Comparison of ENCODE assay signal across 23 mouse cellular contexts in genomic region chr8:81345170-81345697, GRCm38 (mm10). TPM values are rescaled to one million over a fixed set of nuclear protein-coding genes. Genes with fewer than 3 reads are reported as not detected.
DNase-seq lines count a peak whose midpoint lies in the region; ATAC-seq and TF ChIP-seq lines count a peak whose summit lies in the region.
"Had no signal": no experiment of that assay in that cellular context is flagged by ENCODE, and none has a peak within 500 bp of the region (broad histone marks: within the 10 kb centered on the region; RNA-seq: fewer than 3 reads in every experiment).

No protein-coding gene starts in this region.

- peak overlapping the region; percentile 97 for H3K4me2 ChIP-seq in hindbrain, embryonic 14.5 days (replicated peaks)
- peak overlapping the region; percentile 27 for H3K4me2 ChIP-seq in midbrain, embryonic 15.5 days
- H3K4me2 ChIP-seq in neural tube, embryonic 15.5 days, result peak overlapping the region; percentile 94; the same call in 1 of the 2 replicates
- H3K4me2 ChIP-seq: embryonic facial prominence, embryonic 15.5 days; heart, embryonic 15.5 days; intestine, embryonic 15.5 days; midbrain, embryonic 12.5 days; stomach, embryonic 15.5 days had no signal

- no peak for TF ChIP-seq RAD21 in MEL (IDR thresholded peaks at IDR 0.05; ENCODE audit: low read depth, low read length)

- no peak for TF ChIP-seq POLR2A in MEL (IDR thresholded peaks at IDR 0.05; ENCODE audit: control insufficient read depth in 1 of 2, insufficient read depth in 1 of 2, low read depth in 1 of 2, low read length in 2 of 2, poor library complexity in 1 of 2)

- H3K79me2 ChIP-seq in MEL (ENCODE audit: control insufficient read depth, insufficient read depth, low read length, poor library complexity), result no peaks in the 10 kb centered on the region

- no peaks in the 10 kb centered on the region for H3K36me3 ChIP-seq in hindbrain, embryonic 14.5 days (replicated peaks; ENCODE audit: control insufficient read depth, insufficient read depth)
- no peaks in the 10 kb centered on the region for H3K36me3 ChIP-seq in hindbrain, embryonic 10.5 days
- H3K36me3 ChIP-seq in midbrain, embryonic 15.5 days (replicated peaks), result no peaks in the 10 kb centered on the region
- no peaks in the 10 kb centered on the region for H3K36me3 ChIP-seq in midbrain, embryonic 10.5 days
- peaks cover 0 to 3% of the 10 kb centered on the region in 2 experiments; a peak in 1 of 4 replicates for H3K36me3 ChIP-seq in MEL (ENCODE audit: control insufficient read depth in 1 of 2, insufficient read depth in 2 of 2, low read length in 2 of 2)
- no peaks in the 10 kb centered on the region for H3K36me3 ChIP-seq in neural tube, embryonic 15.5 days
- H3K36me3 ChIP-seq: embryonic facial prominence, embryonic 15.5 days; heart, embryonic 15.5 days; intestine, embryonic 15.5 days; midbrain, embryonic 12.5 days; stomach, embryonic 15.5 days had no signal

- no peak overlapping the region for H3K4me3 ChIP-seq in hindbrain, embryonic 14.5 days (replicated peaks; ENCODE audit: low read length)
- no peak overlapping the region for H3K4me3 ChIP-seq in hindbrain, embryonic 10.5 days
- H3K4me3 ChIP-seq in midbrain, embryonic 15.5 days, result no peak overlapping the region
- no peak overlapping the region for H3K4me3 ChIP-seq in midbrain, embryonic 10.5 days
- peak overlapping the region; percentile 14 to 40; a peak in 1 of 4 replicates for H3K4me3 ChIP-seq in MEL (ENCODE audit: control insufficient read depth in 1 of 2, insufficient read depth in 1 of 2, low read depth in 2 of 2, low read length in 2 of 2)
- H3K4me3 ChIP-seq in neural tube, embryonic 15.5 days (replicated peaks), result no peak overlapping the region
- H3K4me3 ChIP-seq: embryonic facial prominence, embryonic 15.5 days; heart, embryonic 15.5 days; intestine, embryonic 15.5 days; layer of hippocampus, adult 2 months; midbrain, embryonic 12.5 days; stomach, embryonic 15.5 days had no signal

- no peak for DNase-seq in hindbrain, embryonic 14.5 days (ENCODE audit: low spot score)
- no peak for DNase-seq in hindbrain, embryonic 10.5 days (ENCODE audit: low spot score)
- DNase-seq in midbrain, embryonic 10.5 days (ENCODE audit: low spot score), result no peak
- DNase-seq in MEL (ENCODE audit: low read depth, low spot score), result no peak
- DNase-seq in ovary, postnatal 10 days (ENCODE audit: low spot score), result no peak
- DNase-seq: adrenal gland, postnatal 25 days; cerebellum, adult 8-10 months; heart, postnatal 36 days; kidney, adult 8-10 months; kidney, postnatal 14 days; lung, postnatal 4 days; retina, postnatal 1 day; right cerebral cortex, postnatal 25 days; thymus, postnatal 25 days had no signal

- ATAC-seq in hindbrain, embryonic 14.5 days (ENCODE audit: low FRiP score), result no peak
- no peak for ATAC-seq in midbrain, embryonic 15.5 days (replicated peaks)
- no peak for ATAC-seq in neural tube, embryonic 15.5 days (ENCODE audit: low FRiP score)
- ATAC-seq: forebrain, embryonic 14.5 days; intestine, embryonic 15.5 days had no signal

- no peaks in the 10 kb centered on the region; the same call in 1 of the 2 replicates for H3K4me1 ChIP-seq in hindbrain, embryonic 14.5 days (replicated peaks; ENCODE audit: control insufficient read depth, insufficient read depth, low read length)
- H3K4me1 ChIP-seq in hindbrain, embryonic 10.5 days (replicated peaks), result peaks cover 17% of the 10 kb centered on the region
- H3K4me1 ChIP-seq in midbrain, embryonic 15.5 days, result peaks cover 10% of the 10 kb centered on the region; the same call in 1 of the 2 replicates
- H3K4me1 ChIP-seq in midbrain, embryonic 10.5 days, result peaks cover 17% of the 10 kb centered on the region
- peaks cover 0 to 4% of the 10 kb centered on the region in 2 experiments; a peak in 2 of 4 replicates for H3K4me1 ChIP-seq in MEL (ENCODE audit: control insufficient read depth in 1 of 2, insufficient read depth in 2 of 2, low read length in 2 of 2)
- H3K4me1 ChIP-seq in neural tube, embryonic 15.5 days, result peaks cover 18% of the 10 kb centered on the region

- no peaks in the 10 kb centered on the region for H3K9me3 ChIP-seq in hindbrain, embryonic 14.5 days (ENCODE audit: control insufficient read depth, low read length)
- no peaks in the 10 kb centered on the region for H3K9me3 ChIP-seq in hindbrain, embryonic 10.5 days
- H3K9me3 ChIP-seq in midbrain, embryonic 15.5 days, result no peaks in the 10 kb centered on the region
- no peaks in the 10 kb centered on the region for H3K9me3 ChIP-seq in midbrain, embryonic 10.5 days (replicated peaks)
- H3K9me3 ChIP-seq in MEL (replicated peaks; ENCODE audit: insufficient read depth, low read length), result no peaks in the 10 kb centered on the region
- no peaks in the 10 kb centered on the region for H3K9me3 ChIP-seq in neural tube, embryonic 15.5 days (replicated peaks)
- H3K9me3 ChIP-seq: embryonic facial prominence, embryonic 15.5 days; heart, embryonic 15.5 days; intestine, embryonic 15.5 days; midbrain, embryonic 12.5 days; stomach, embryonic 15.5 days had no signal

- no peak for TF ChIP-seq CTCF in MEL (IDR thresholded peaks at IDR 0.05 in 2 of 3, conservative IDR thresholded peaks at IDR 0.05 in 1 of 3; ENCODE audit: control insufficient read depth in 1 of 3, insufficient read depth in 1 of 3, low read depth in 2 of 3, low read length in 3 of 3, poor library complexity in 1 of 3, severe bottlenecking in 1 of 3)

- H3K27me3 ChIP-seq in hindbrain, embryonic 14.5 days (ENCODE audit: control insufficient read depth, insufficient read depth, low read length), result peaks cover 3% of the 10 kb centered on the region; the same call in 1 of the 2 replicates
- H3K27me3 ChIP-seq in hindbrain, embryonic 10.5 days (ENCODE audit: insufficient read depth, poor library complexity, severe bottlenecking), result peaks cover 19% of the 10 kb centered on the region
- no peaks in the 10 kb centered on the region for H3K27me3 ChIP-seq in midbrain, embryonic 15.5 days (replicated peaks)
- H3K27me3 ChIP-seq in midbrain, embryonic 10.5 days (ENCODE audit: low read depth, poor library complexity, severe bottlenecking), result peaks cover 21% of the 10 kb centered on the region
- no peaks in the 10 kb centered on the region for H3K27me3 ChIP-seq in MEL (ENCODE audit: control insufficient read depth in 1 of 2, insufficient read depth in 2 of 2, low read length in 2 of 2)
- H3K27me3 ChIP-seq in neural tube, embryonic 15.5 days (replicated peaks), result no peaks in the 10 kb centered on the region
- H3K27me3 ChIP-seq: intestine, embryonic 15.5 days; stomach, embryonic 15.5 days had no signal

- WGBS in hindbrain, embryonic 14.5 days, result 91% methylated on average over 2 of the region's 2 CpGs
- 90% methylated on average over 2 of the region's 2 CpGs for WGBS in hindbrain, embryonic 10.5 days
- WGBS in midbrain, embryonic 15.5 days, result 90% methylated on average over 2 of the region's 2 CpGs
- WGBS in midbrain, embryonic 10.5 days, result 88% methylated on average over 2 of the region's 2 CpGs
- WGBS in neural tube, embryonic 15.5 days, result 93% methylated on average over 2 of the region's 2 CpGs

- H3K9ac ChIP-seq in hindbrain, embryonic 14.5 days, result no peak overlapping the region
- H3K9ac ChIP-seq in midbrain, embryonic 15.5 days, result no peak overlapping the region
- no peak overlapping the region for H3K9ac ChIP-seq in MEL (ENCODE audit: control insufficient read depth, low read depth, low read length, poor library complexity, severe bottlenecking)
- H3K9ac ChIP-seq in neural tube, embryonic 15.5 days (replicated peaks), result no peak overlapping the region
- H3K9ac ChIP-seq: embryonic facial prominence, embryonic 15.5 days; heart, embryonic 15.5 days; intestine, embryonic 15.5 days; midbrain, embryonic 12.5 days; stomach, embryonic 15.5 days had no signal

- no peak overlapping the region for H3K27ac ChIP-seq in hindbrain, embryonic 14.5 days
- no peak overlapping the region for H3K27ac ChIP-seq in hindbrain, embryonic 10.5 days
- no peak overlapping the region for H3K27ac ChIP-seq in midbrain, embryonic 15.5 days
- no peak overlapping the region for H3K27ac ChIP-seq in midbrain, embryonic 10.5 days (replicated peaks)
- no peak overlapping the region for H3K27ac ChIP-seq in MEL (ENCODE audit: control insufficient read depth, low read depth, low read length)
- H3K27ac ChIP-seq in neural tube, embryonic 15.5 days (replicated peaks), result no peak overlapping the region
- H3K27ac ChIP-seq: embryonic facial prominence, embryonic 15.5 days; heart, embryonic 15.5 days; intestine, embryonic 15.5 days; layer of hippocampus, adult 2 months; midbrain, embryonic 12.5 days; stomach, embryonic 15.5 days had no signal

- no peak for TF ChIP-seq EP300 in MEL (IDR thresholded peaks at IDR 0.05; ENCODE audit: low read depth in 1 of 2, low read length in 2 of 2)

TF ChIP-seq in MEL, 35 proteins besides CTCF, POLR2A, EP300 and RAD21:
- TF ChIP-seq GATA1 (IDR thresholded peaks at IDR 0.05; ENCODE audit: low read depth, low read length), result no peak
- TF ChIP-seq RCOR1 (IDR thresholded peaks at IDR 0.05; ENCODE audit: low read depth, low read length), result no peak
- no peak for TF ChIP-seq SMC3 (IDR thresholded peaks at IDR 0.05; ENCODE audit: low read depth, low read length)
- peak; percentile 10; the same call in 1 of the 2 replicates for TF ChIP-seq ETS1 (IDR thresholded peaks at IDR 0.05; ENCODE audit: low read depth, low read length)
- no peak for TF ChIP-seq TBP (IDR thresholded peaks at IDR 0.05; ENCODE audit: low read depth, low read length)

RNA-seq across cellular contexts. Expression of gene Inpp4b, which starts 2.9 kb away (rescaled TPM):
- polyA plus RNA-seq in hindbrain, embryonic 14.5 days (2014; fragmentation: Nextera tagmentation; extraction: Ambion mirVana), result 9.9 and 11.4 TPM in 2 replicates
- 3.0 and 3.9 TPM in 2 replicates for polyA plus RNA-seq in hindbrain, embryonic 10.5 days (2016; fragmentation: Nextera tagmentation; extraction: Ambion mirVana)
- polyA plus RNA-seq in midbrain, embryonic 15.5 days (2015; fragmentation: Nextera tagmentation; extraction: Ambion mirVana), result 9.9 and 10.6 TPM in 2 replicates
- 3.7 and 4.1 TPM in 2 replicates for polyA plus RNA-seq in midbrain, embryonic 10.5 days (2016; fragmentation: Nextera tagmentation; extraction: Ambion mirVana)
- total RNA-seq in MEL (2012; rRNA removed), result 11.1 and 12.3 TPM in 2 replicates
- polyA plus RNA-seq in MEL (2012; ENCODE audit: insufficient read depth in 1 of 2, insufficient read length in 2 of 2, low read depth in 1 of 2, low replicate concordance in 2 of 2, missing spikeins in 1 of 2), result 10 to 100 TPM; 13.6 to 26.9 TPM
- polyA plus RNA-seq in neural tube, embryonic 15.5 days (2015; fragmentation: Nextera tagmentation; extraction: Ambion mirVana), result 10.6 and 12.5 TPM in 2 replicates

Comparison
In these comparisons a context has a peak if more than half of its experiments do, and no peak if none do; other contexts are left out.
1. H3K4me2 ChIP-seq: peak in every context shown above with its lines; median percentile 97 in hindbrain, embryonic 14.5 days; 94 in neural tube, embryonic 15.5 days; 27 in midbrain, embryonic 15.5 days.
2. H3K4me3 ChIP-seq: peak in MEL (2 of 2); none in hindbrain, embryonic 14.5 days (single experiment), hindbrain, embryonic 10.5 days (single experiment), midbrain, embryonic 15.5 days (single experiment), midbrain, embryonic 10.5 days (single experiment) and neural tube, embryonic 15.5 days (single experiment).